Mouse (Mus musculus): Measurements from ENCODE around the gene Clstn3.
"Not testable (repeated sequence)": the region's sequence is repeated elsewhere in the genome, so short reads cannot be mapped to it uniquely, and the experiment has no call there.

The Clstn3 gene

GRCm38 (mm10) chr6:124464305-124465271 is at the start of gene Clstn3:
TSS of gene Clstn3 (minus strand) at chr6:124464794.
- DNase-seq = peak; percentile 96

GRCm38 (mm10) chr6:124512355-124512836 is 47.8 kb upstream of the Clstn3 start, which contains the start of gene C1ra:
TSS of gene C1ra (plus strand) at chr6:124512405.
- DNase-seq = peak; percentile 64

GRCm38 (mm10) chr6:124511936-124512335 is 47.3 kb upstream of the Clstn3 start:
- DNase-seq = no peak

- DNase-seq = not testable (repeated sequence)
These were observed 44.6 kb upstream of the Clstn3 start for GRCm38 (mm10) chr6:124509192-124509591.

- no peak for DNase-seq
These were observed 43.7 kb upstream of the Clstn3 start for GRCm38 (mm10) chr6:124508292-124508691.

GRCm38 (mm10) chr6:124506991-124507390 is 42.4 kb upstream of the Clstn3 start:
- DNase-seq = no peak

GRCm38 (mm10) chr6:124505028-124505427 is 40.4 kb upstream of the Clstn3 start:
- DNase-seq = no peak

- no peak for DNase-seq
These were observed 37.4 kb upstream of the Clstn3 start for GRCm38 (mm10) chr6:124502021-124502420.

GRCm38 (mm10) chr6:124501473-124501872 is 36.9 kb upstream of the Clstn3 start:
- DNase-seq = no peak

GRCm38 (mm10) chr6:124499914-124500566 is 35.4 kb upstream of the Clstn3 start:
- no peak for DNase-seq

GRCm38 (mm10) chr6:124496054-124496453 is 31.5 kb upstream of the Clstn3 start:
- no peak for DNase-seq

GRCm38 (mm10) chr6:124493886-124494285 is 29.3 kb upstream of the Clstn3 start:
- no peak for DNase-seq

GRCm38 (mm10) chr6:124492842-124493561 is 28.4 kb upstream of the Clstn3 start, which contains the start of gene C1rl:
TSS of gene C1rl (plus strand) at chr6:124493113.
- peak; percentile 84 for DNase-seq

GRCm38 (mm10) chr6:124491427-124491826 is 26.8 kb upstream of the Clstn3 start:
- no peak for DNase-seq

- no peak for DNase-seq
These were observed 24.4 kb upstream of the Clstn3 start for GRCm38 (mm10) chr6:124488952-124489351.

- no peak for DNase-seq
These were observed 22.9 kb upstream of the Clstn3 start for GRCm38 (mm10) chr6:124487509-124487908.

- peak; percentile 85 for DNase-seq
These were observed 21.0 kb upstream of the Clstn3 start for GRCm38 (mm10) chr6:124485414-124486144.

GRCm38 (mm10) chr6:124484851-124485250 is 20.3 kb upstream of the Clstn3 start:
- DNase-seq = no peak

- not testable (repeated sequence) for DNase-seq
These were observed 19.2 kb upstream of the Clstn3 start for GRCm38 (mm10) chr6:124483831-124484230.

- peak; percentile 76 for DNase-seq
These were observed 17.0 kb upstream of the Clstn3 start for GRCm38 (mm10) chr6:124481571-124481970.

GRCm38 (mm10) chr6:124480295-124480694 is 15.7 kb upstream of the Clstn3 start:
- DNase-seq = peak; percentile 65

GRCm38 (mm10) chr6:124479573-124479930 is 15.0 kb upstream of the Clstn3 start:
- no peak for DNase-seq
